8 mouse cellular contexts compared by ENCODE assay signal in the genomic region with DNA sequence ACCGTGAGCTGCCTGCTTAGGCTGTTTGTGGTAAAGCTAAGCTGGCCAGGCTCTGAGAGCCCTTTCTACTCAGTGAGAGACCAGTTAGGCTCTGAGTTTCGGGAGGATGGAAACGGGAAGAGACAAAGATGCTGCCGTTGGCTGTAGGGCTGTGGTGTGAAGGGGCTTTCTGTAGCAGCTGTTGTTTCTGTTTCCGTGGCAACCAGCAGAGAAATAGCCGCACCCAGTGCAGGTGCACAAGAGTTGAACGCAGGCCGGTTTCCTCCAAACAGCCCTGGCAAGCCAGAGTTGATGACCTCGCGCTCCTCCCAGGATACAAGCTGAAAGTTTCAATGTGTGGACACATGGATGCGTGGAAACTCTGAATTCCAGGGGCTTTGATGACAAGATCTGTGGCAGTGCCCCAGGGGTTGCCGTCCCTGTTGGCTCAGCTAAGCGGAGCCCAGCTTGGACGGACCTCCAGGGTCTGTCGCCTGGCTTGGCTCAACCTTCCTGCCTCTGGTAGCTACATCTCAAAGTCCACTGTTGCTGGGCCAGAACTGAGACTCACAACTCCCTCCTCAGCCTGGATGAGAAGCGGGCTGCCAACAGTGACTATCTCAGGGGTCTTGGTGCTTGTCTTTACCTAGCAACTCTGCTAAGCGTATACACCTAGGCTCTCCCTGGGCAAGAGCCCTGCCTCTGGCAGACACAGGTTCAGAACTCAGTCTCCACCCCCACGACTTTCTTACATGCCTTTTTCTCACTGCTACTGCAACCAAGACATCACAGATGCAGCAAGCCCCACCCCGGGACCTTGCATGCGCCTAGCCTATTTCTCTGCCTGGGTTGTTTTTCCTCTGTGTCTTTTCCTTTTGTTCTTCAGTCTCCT.
A peak's percentile ranks its signal among the peaks of the same experiment; 100 is the strongest.
DNase-seq lines count a peak whose midpoint lies in the region; ATAC-seq lines count a peak whose summit lies in the region.

No protein-coding gene starts in this region.

- DNase-seq in A20 (ENCODE audit: low read depth, low spot score) (peak; percentile 97), R1 (ENCODE audit: low read depth, low spot score) (peak; percentile 81)
- peak; percentile 50 for DNase-seq in gastrocnemius, adult 18-20 months (ENCODE audit: low spot score)
- peak; percentile 96 for DNase-seq in induced T-regulatory cell, adult 2 months (ENCODE audit: low read depth)
- peak; percentile 45 to 79 for DNase-seq in spleen, postnatal 10 days (ENCODE audit: low spot score in 2 of 2)
- DNase-seq in layer of hippocampus, adult 11-12 months (ENCODE audit: low spot score): no peak
- no peak for DNase-seq in urinary bladder, postnatal 4 days (ENCODE audit: low spot score in 2 of 2)

- peak; percentile 65 for ATAC-seq in megakaryocyte, adult 5-6 weeks (ENCODE audit: poor library complexity, severe bottlenecking)

Comparison
In these comparisons a context has a peak if more than half of its experiments do, and no peak if none do; other contexts are left out.
1. DNase-seq: peak in A20 (single experiment), R1 (single experiment), gastrocnemius, adult 18-20 months (single experiment), induced T-regulatory cell, adult 2 months (single experiment) and spleen, postnatal 10 days (2 of 2); none in layer of hippocampus, adult 11-12 months (single experiment) and urinary bladder, postnatal 4 days (0 of 2).